Mouse (Mus musculus): Measurements from ENCODE around the gene 6030452D12Rik.

6030452D12Rik gene

GRCm38 (mm10) chr8:106500018-106500685 is at the start of gene 6030452D12Rik:
6030452D12Rik (plus strand) TSS chr8:106500522.
- ATAC-seq (ENCODE audit: low TSS enrichment) = no peak

DNA sequence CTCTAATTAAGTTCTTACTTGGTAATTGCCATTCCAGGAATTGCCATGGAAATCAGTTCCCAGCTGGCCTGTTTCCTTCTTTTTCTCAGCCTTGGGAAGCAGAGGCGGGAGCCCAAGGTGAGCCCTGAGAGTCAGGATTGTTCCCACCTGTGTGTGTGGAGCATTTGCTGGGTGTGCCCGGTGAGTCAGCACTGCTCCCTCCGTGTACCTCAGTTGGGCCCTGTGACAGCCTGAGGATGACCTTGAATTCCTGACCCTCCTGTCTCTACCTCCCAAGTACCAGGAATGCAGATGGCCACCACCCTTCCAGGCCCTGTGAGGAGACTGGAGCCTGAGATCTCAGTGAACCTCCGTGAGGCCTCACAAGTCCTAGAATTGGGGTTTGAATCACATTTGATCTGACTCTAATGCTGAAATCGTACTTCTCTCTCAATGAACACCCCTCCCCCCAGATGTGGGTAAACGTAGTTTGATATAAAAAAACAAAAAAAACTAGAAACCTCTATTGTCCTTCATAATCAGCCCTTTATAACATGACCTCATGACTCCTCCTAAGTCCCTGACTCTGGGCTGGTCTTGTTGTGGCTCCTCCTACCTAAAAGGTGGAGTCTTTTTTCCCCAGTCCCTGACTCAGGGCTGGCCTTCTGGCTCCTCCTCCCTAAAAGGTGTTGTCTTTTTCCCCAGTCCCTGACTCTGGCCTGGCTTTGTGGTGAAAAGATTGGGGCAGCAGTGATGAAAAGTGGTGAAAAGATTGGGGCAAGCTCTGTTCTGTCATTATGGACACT is 48.8 kb upstream of the 6030452D12Rik start:
- ATAC-seq (ENCODE audit: low TSS enrichment) = no peak

DNA sequence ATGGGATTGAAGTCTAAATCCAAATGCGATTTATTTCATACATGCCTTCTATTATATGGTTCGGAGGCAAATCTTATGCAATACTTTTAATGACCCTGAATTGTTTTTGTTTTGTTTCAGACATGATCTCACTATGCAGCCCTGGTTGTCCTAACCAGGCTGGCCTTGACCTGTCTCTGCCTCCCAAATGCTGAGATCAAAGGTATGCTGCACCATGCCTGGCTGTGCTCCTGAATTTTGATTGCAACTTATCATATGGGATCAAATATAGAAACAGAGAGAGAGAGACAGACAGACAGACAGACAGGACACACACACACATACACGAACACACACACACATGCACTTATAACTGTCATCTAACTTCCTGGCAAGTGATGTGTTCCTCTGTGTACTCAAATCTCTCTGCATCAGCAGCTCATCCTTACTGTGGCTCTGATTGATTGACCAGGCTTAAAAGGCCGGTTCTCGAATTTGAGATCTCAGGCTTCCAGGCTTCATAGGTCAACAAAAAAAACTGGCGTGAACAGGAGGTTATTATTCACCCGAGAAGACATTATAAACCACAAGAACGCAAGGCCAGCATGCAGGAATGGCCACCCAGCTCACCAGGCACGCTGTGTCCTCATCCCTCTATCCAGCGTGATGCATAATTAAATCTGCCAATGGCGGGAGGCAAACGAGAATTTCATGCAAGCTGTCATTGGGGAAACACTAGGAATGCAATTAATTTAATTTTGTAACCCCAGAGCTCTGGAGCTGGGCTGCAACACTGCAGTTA is 47.4 kb upstream of the 6030452D12Rik start:
- no peak for ATAC-seq (ENCODE audit: low TSS enrichment)

- no peak for ATAC-seq (ENCODE audit: low TSS enrichment)
Observed at GRCm38 (mm10) chr8:106454036-106454435, 46.3 kb upstream of the 6030452D12Rik start.

DNA sequence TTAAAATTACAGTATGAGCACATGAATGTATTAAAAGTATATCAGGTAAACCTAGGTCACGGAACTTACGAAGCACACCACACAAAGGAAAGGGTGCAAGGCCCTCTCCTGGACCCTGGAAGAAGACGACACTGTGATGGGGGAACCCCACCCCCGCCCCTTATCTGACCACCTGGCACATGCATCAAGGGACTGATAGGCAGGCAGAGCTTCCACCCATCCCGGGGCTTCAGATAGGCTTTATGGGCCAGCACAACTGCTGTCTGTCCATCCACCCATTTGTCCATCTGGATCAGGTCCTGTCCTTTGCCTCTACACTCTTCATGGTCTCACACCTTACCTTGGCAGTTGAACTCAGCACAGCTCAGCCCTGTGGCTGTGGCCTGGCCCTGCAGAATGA is 38.2 kb upstream of the 6030452D12Rik start:
- ATAC-seq (ENCODE audit: low TSS enrichment) = no peak

DNA sequence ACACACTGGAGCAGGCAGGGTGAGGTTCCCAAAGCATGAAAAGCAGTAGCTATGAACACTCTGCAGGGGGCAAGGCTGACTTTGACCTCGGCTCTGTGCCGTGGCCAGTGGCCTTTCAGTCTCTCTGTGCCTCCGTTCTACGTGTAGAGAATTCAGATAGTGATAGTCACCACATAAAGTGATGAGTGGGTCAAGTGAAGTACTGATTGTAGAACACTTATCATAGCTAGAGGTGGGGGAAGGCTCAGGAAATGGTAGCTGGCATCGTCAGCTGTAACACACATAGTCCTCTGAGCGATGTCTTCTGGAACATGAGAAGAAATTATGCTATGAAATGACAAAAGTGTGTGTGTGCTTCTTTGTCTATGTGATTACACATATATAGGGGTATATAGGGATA is 36.5 kb upstream of the 6030452D12Rik start:
- no peak for ATAC-seq (ENCODE audit: low TSS enrichment)

DNA sequence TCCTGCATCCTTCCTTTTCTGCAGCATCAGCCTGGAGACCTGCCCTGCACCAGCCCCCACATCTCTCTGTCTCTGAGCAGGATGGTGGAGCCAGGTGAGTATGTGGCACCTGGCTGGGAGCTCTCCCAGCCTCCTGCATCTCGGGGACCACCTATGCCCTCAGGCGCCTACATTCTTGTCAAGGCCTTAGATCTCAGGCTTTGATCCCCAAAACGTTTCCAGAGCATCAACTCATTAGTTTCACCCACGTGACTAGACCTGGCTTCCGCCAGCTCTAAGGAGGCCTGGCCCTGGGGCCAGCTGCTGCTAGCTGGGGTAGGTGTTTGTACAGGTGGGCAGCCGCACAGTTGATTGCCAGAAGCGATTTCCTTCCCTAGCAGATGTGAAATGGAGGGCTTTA is 30.8 kb upstream of the 6030452D12Rik start:
- ATAC-seq (ENCODE audit: low TSS enrichment) = no peak

GRCm38 (mm10) chr8:106474001-106474400 is 26.3 kb upstream of the 6030452D12Rik start:
- ATAC-seq (ENCODE audit: low TSS enrichment) = no peak

DNA sequence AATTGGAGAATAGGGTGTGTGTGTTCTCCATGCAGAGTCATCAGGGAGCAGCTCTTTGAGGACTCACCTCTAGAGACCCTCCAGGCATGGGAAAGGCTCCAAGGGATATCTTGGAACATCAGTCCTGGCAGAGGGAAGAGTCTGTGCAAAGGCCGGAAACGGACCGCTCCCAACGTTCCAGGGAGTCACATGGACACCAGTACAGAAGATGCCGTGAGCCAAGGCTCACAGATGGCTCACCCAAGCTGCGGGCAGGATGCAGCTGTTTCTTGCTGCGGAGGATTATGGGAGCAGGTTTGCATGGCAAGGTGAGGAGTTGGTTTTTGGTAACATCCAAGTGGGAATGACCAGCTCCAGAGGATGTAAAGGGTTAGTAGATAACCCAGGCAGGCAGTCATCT is 3.9 kb downstream of the 6030452D12Rik start:
- ATAC-seq (ENCODE audit: low TSS enrichment) = no peak

- ATAC-seq (ENCODE audit: low TSS enrichment) = no peak
Observed at GRCm38 (mm10) chr8:106505328-106505965, 5.1 kb downstream of the 6030452D12Rik start.

- peak; percentile 41; the same call in 1 of the 2 replicates for ATAC-seq (ENCODE audit: low TSS enrichment)
Observed at GRCm38 (mm10) chr8:106506106-106506505, 5.8 kb downstream of the 6030452D12Rik start.

DNA sequence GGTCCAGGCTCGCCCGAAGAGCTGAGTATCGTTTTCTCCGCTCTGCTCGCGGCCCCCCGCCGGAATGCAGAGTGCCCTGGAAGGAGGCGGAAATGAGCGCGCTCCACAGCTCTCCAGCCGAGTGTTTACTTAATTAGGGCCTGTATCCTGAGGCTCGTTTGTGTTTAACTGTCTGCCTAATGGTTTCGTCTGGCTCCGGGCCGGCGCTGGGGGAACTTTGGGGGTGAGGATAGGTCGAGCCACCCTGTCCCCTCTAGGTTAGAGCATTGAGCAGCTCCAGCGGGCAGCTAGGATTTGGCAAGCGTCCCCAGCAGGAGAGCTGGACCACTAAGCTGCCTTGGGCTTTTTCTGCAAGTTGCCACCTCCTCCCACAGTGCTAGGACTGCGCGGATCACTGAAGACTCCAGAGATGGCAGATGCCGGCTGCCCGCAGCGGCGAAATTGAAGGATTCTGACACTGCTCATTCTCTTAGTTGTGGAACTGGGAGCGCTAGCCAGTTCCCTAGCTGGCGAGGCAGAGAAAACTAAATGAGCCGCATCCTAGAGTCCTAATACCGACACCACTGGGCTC is 7.5 kb downstream of the 6030452D12Rik start:
- ATAC-seq (ENCODE audit: low TSS enrichment) = peak; percentile 87

DNA sequence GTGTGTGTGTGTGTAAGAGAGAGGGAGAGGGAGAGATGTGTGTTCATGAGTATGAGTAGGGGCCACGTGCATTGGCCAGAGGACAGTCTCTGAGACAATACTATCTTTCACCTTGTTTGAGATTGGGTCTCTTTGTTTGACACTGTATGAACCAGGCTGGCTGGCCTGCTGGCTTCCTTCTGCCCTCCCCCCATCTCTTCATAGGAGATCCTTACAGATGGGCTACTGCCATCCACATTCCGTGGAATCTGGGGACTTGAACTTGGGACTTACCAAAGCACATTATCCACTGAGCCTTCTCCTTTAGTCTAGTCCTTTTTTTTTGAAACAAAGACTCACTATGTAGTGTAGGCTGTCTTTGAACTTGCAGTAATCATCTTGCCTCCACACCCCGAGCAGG is 8.1 kb downstream of the 6030452D12Rik start:
- ATAC-seq (ENCODE audit: low TSS enrichment) = no peak

DNA sequence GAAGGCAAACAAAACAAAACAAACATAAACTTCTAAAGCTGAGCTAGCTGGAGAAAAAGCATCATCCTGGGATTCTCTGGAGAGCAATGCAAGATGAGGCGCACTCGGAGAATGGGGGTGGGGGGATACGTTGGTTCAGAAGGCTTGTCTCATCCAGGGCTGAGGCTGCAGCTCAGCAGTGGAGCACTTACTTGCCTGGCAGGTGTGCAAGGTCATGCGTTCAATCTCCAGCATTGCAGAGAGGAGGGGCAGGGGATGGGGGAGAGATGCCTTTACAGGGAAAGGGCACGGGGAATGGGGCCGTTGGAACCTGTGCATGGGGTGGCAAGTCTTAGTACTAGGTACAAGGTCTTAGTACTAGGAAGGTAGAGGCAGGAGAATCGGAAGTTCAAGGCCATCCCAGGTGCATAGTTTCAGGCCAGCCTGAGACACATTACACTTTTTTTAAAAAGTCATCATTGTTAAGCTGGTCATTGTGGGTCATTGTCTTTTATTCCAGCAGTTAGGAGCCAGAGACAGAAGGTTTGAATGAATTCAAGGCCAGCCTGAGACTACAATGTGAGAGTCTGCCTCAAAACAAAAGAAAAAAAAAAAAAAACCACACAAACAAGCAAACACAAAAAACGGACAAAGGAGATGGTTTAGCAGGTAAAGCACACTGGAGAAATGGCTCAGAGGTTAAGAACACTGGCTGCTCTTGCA is 8.9 kb downstream of the 6030452D12Rik start:
- no peak for ATAC-seq (ENCODE audit: low TSS enrichment)

GRCm38 (mm10) chr8:106510365-106510975 is 10.1 kb downstream of the 6030452D12Rik start, which contains the start of gene Cdh3:
Cdh3 (plus strand) TSS chr8:106510891.
- no peak for ATAC-seq (ENCODE audit: low TSS enrichment)

GRCm38 (mm10) chr8:106511065-106511501 is 10.8 kb downstream of the 6030452D12Rik start:
- no peak for ATAC-seq (ENCODE audit: low TSS enrichment)

GRCm38 (mm10) chr8:106511531-106512041 is 11.3 kb downstream of the 6030452D12Rik start:
- no peak for ATAC-seq (ENCODE audit: low TSS enrichment)

DNA sequence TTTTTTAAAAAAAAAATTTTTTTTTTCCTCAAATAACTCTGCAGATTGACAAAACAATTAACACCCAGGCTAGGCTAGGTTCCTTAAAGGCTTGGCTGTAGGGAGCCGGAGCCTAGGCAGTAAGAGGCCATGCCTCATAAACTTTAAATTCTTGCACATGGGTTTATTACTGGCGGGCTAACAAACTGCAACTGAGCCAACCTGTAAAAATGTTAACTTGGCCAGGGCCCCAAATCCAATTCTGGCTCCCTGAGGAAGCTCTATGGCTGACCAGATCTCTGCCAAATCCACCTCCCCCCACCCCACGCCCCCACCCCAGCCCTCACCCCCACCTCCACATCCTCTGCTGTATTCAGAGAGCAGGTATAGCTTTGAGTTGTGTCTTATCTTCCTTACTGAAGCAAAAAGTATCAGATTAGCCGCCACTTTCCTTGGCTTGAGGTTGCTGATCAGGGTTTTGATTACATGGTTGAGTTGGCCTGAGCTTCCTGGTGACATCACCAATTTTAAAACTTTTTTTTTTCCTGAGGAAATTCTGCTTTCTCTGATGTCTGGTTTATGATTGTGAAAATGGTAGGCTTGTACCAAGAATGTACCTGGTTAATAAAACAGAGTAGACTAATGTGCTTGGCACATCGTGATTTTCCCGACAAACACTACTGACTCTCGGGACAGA is 12.3 kb downstream of the 6030452D12Rik start:
- ATAC-seq (ENCODE audit: low TSS enrichment) = no peak

GRCm38 (mm10) chr8:106515946-106516479 is 15.7 kb downstream of the 6030452D12Rik start:
- ATAC-seq (ENCODE audit: low TSS enrichment) = no peak

Data from frontal cortex, adult (tissue).